Comparison of ENCODE assay signal across 12 mouse cellular contexts in genomic region chr19:7113574-7113973, GRCm38 (mm10). TPM values are rescaled to one million over a fixed set of nuclear protein-coding genes. Genes with fewer than 3 reads are reported as not detected.
DNase-seq lines count a peak whose midpoint lies in the region; ATAC-seq and TF ChIP-seq lines count a peak whose summit lies in the region.
"Had no signal": no experiment of that assay in that cellular context is flagged by ENCODE, and none has a peak within 500 bp of the region (broad histone marks: within the 10 kb centered on the region; RNA-seq: fewer than 3 reads in every experiment).

No protein-coding gene starts in this region.

- no peaks in the 10 kb centered on the region for H3K36me3 ChIP-seq in kidney, postnatal 0 days (ENCODE audit: insufficient read depth, low read length)
- no peaks in the 10 kb centered on the region for H3K36me3 ChIP-seq in embryonic facial prominence, embryonic 13.5 days
- H3K36me3 ChIP-seq in hindbrain, embryonic 13.5 days = no peaks in the 10 kb centered on the region
- H3K36me3 ChIP-seq in midbrain, postnatal 0 days (ENCODE audit: insufficient read depth, low read length) = no peaks in the 10 kb centered on the region
- H3K36me3 ChIP-seq: G1E had no signal

- DNase-seq in kidney, postnatal 0 days (ENCODE audit: low spot score) = no peak
- DNase-seq in kidney, adult 8-10 months = no peak
- DNase-seq in midbrain, postnatal 0 days (ENCODE audit: low spot score) = no peak
- DNase-seq in thymus, postnatal 0 days (ENCODE audit: low spot score) = no peak
- DNase-seq in gastrocnemius, adult 8-10 months (ENCODE audit: low spot score in 2 of 2) = no peak
- no peak for DNase-seq in ovary, postnatal 36 days (ENCODE audit: low spot score)
- DNase-seq: adrenal gland, postnatal 36 days; kidney, postnatal 4 days had no signal

- H3K4me3 ChIP-seq in kidney, postnatal 0 days (replicated peaks; ENCODE audit: low read depth, low read length) = no peak overlapping the region
- H3K4me3 ChIP-seq in embryonic facial prominence, embryonic 13.5 days = no peak overlapping the region
- no peak overlapping the region for H3K4me3 ChIP-seq in hindbrain, embryonic 13.5 days
- H3K4me3 ChIP-seq in midbrain, postnatal 0 days (ENCODE audit: low read depth, low read length) = no peak overlapping the region
- H3K4me3 ChIP-seq: megakaryocyte, embryonic 14.5 days had no signal

- ATAC-seq in kidney, postnatal 0 days (replicated peaks; ENCODE audit: low FRiP score, low read depth) = no peak
- ATAC-seq in embryonic facial prominence, embryonic 13.5 days (ENCODE audit: insufficient number of reproducible peaks, insufficient read depth, low FRiP score, low TSS enrichment, low read depth) = no peak
- no peak for ATAC-seq in hindbrain, embryonic 13.5 days (ENCODE audit: low FRiP score)
- ATAC-seq in midbrain, postnatal 0 days (ENCODE audit: low FRiP score) = no peak

- 0 out of 2 replicates have a peak overlapping the region, but pooled peaks have one; percentile 18 for H3K9ac ChIP-seq in kidney, postnatal 0 days (ENCODE audit: low read depth, low read length)
- H3K9ac ChIP-seq in embryonic facial prominence, embryonic 13.5 days = 0 out of 2 replicates have a peak overlapping the region, but pooled peaks have one; percentile 54
- no peak overlapping the region for H3K9ac ChIP-seq in hindbrain, embryonic 13.5 days
- no peak overlapping the region for H3K9ac ChIP-seq in midbrain, postnatal 0 days (replicated peaks; ENCODE audit: low read length, poor library complexity, severe bottlenecking)

- H3K4me1 ChIP-seq in kidney, postnatal 0 days (replicated peaks; ENCODE audit: insufficient read depth, low read length) = peaks cover 32% of the 10 kb centered on the region
- peaks cover 70% of the 10 kb centered on the region for H3K4me1 ChIP-seq in embryonic facial prominence, embryonic 13.5 days
- H3K4me1 ChIP-seq in hindbrain, embryonic 13.5 days (replicated peaks) = peaks cover 77% of the 10 kb centered on the region
- peaks cover 15% of the 10 kb centered on the region for H3K4me1 ChIP-seq in midbrain, postnatal 0 days (ENCODE audit: insufficient read depth, low read length)

- H3K27me3 ChIP-seq in kidney, postnatal 0 days (ENCODE audit: insufficient read depth, low read length) = no peaks in the 10 kb centered on the region
- peaks cover 12% of the 10 kb centered on the region for H3K27me3 ChIP-seq in embryonic facial prominence, embryonic 13.5 days
- peaks cover 44% of the 10 kb centered on the region for H3K27me3 ChIP-seq in hindbrain, embryonic 13.5 days
- H3K27me3 ChIP-seq in midbrain, postnatal 0 days (ENCODE audit: insufficient read depth, low read length) = no peaks in the 10 kb centered on the region

- no peak overlapping the region for H3K4me2 ChIP-seq in kidney, postnatal 0 days (ENCODE audit: low read length)
- H3K4me2 ChIP-seq in embryonic facial prominence, embryonic 13.5 days = no peak overlapping the region; the same call in 1 of the 2 replicates
- no peak overlapping the region for H3K4me2 ChIP-seq in hindbrain, embryonic 13.5 days
- peak overlapping the region; percentile 1; the same call in 1 of the 2 replicates for H3K4me2 ChIP-seq in midbrain, postnatal 0 days (ENCODE audit: low read depth, low read length, poor library complexity, severe bottlenecking)

- H3K9me3 ChIP-seq in kidney, postnatal 0 days (replicated peaks; ENCODE audit: low read length) = no peaks in the 10 kb centered on the region
- H3K9me3 ChIP-seq in embryonic facial prominence, embryonic 13.5 days = no peaks in the 10 kb centered on the region
- H3K9me3 ChIP-seq in hindbrain, embryonic 13.5 days = no peaks in the 10 kb centered on the region
- H3K9me3 ChIP-seq in midbrain, postnatal 0 days (ENCODE audit: low read length) = no peaks in the 10 kb centered on the region
- H3K9me3 ChIP-seq: G1E; megakaryocyte, embryonic 14.5 days had no signal

- WGBS in kidney, postnatal 0 days = 28% methylated on average over 14 of the region's 14 CpGs
- WGBS in embryonic facial prominence, embryonic 13.5 days = 22% methylated on average over 14 of the region's 14 CpGs
- WGBS in hindbrain, embryonic 13.5 days = 19% methylated on average over 14 of the region's 14 CpGs
- WGBS in midbrain, postnatal 0 days = 14% methylated on average over 14 of the region's 14 CpGs

- TF ChIP-seq CTCF in kidney, postnatal 0 days (IDR thresholded peaks at IDR 0.05; ENCODE audit: low read depth) = no peak
- TF ChIP-seq CTCF in midbrain, postnatal 0 days (IDR thresholded peaks at IDR 0.05) = no peak

- peak overlapping the region; percentile 39 for H3K27ac ChIP-seq in kidney, postnatal 0 days
- 0 out of 2 replicates have a peak overlapping the region, but pooled peaks have one; percentile 34 for H3K27ac ChIP-seq in embryonic facial prominence, embryonic 13.5 days
- peak overlapping the region; percentile 30 for H3K27ac ChIP-seq in hindbrain, embryonic 13.5 days
- peak overlapping the region; percentile 39 for H3K27ac ChIP-seq in midbrain, postnatal 0 days (ENCODE audit: low read depth, low read length)

RNA-seq across cellular contexts. Expression of gene Flrt1, which starts 8.0 kb away (rescaled TPM):
- 4.8 and 5.1 TPM in 2 replicates for polyA plus RNA-seq in kidney, postnatal 0 days (2015; fragmentation: Nextera tagmentation; extraction: Ambion mirVana)
- polyA plus RNA-seq in embryonic facial prominence, embryonic 13.5 days (2015; fragmentation: Nextera tagmentation; extraction: Ambion mirVana) = 13.0 and 13.6 TPM in 2 replicates
- 7.1 and 8.1 TPM in 2 replicates for polyA plus RNA-seq in hindbrain, embryonic 13.5 days (2015; fragmentation: Nextera tagmentation; extraction: Ambion mirVana)
- total RNA-seq in midbrain, postnatal 0 days (2014; rRNA removed) = 9.9 and 11.4 TPM in 2 replicates
- 9.8 and 11.9 TPM in 2 replicates for polyA plus RNA-seq in midbrain, postnatal 0 days (2015; fragmentation: Nextera tagmentation; extraction: Ambion mirVana)
- polyA plus RNA-seq in thymus, postnatal 0 days (2015; fragmentation: Nextera tagmentation; extraction: Ambion mirVana) = 1.3 and 1.5 TPM in 2 replicates
- total RNA-seq in gastrocnemius, adult 8-10 months (2022) = 1 to 10 TPM in 3 of 4 experiments, under 1 TPM in 1; 0.83 to 2.9 (median 1.7) TPM
- polyA plus RNA-seq: G1E had no signal

RNA-seq across cellular contexts. Expression of gene Macrod1, which starts 57.0 kb away (rescaled TPM):
- polyA plus RNA-seq in kidney, postnatal 0 days (2015; fragmentation: Nextera tagmentation; extraction: Ambion mirVana) = 28.0 and 35.5 TPM in 2 replicates
- polyA plus RNA-seq in embryonic facial prominence, embryonic 13.5 days (2015; fragmentation: Nextera tagmentation; extraction: Ambion mirVana) = 7.1 and 9.0 TPM in 2 replicates
- 4.2 and 5.3 TPM in 2 replicates for polyA plus RNA-seq in hindbrain, embryonic 13.5 days (2015; fragmentation: Nextera tagmentation; extraction: Ambion mirVana)
- total RNA-seq in midbrain, postnatal 0 days (2014; rRNA removed) = 1.4 and 5.1 TPM in 2 replicates
- polyA plus RNA-seq in midbrain, postnatal 0 days (2015; fragmentation: Nextera tagmentation; extraction: Ambion mirVana) = 5.9 and 6.2 TPM in 2 replicates
- 15.3 and 16.6 TPM in 2 replicates for polyA plus RNA-seq in thymus, postnatal 0 days (2015; fragmentation: Nextera tagmentation; extraction: Ambion mirVana)
- total RNA-seq in gastrocnemius, adult 8-10 months (2022) = 100 to 1,000 TPM; 279 to 336 (median 292) TPM
- total RNA-seq: G1E had no signal

Comparison
In these comparisons a context has a peak if more than half of its experiments do, and no peak if none do; other contexts are left out.
1. H3K9ac ChIP-seq: peak in kidney, postnatal 0 days (single experiment) and embryonic facial prominence, embryonic 13.5 days (single experiment); none in hindbrain, embryonic 13.5 days (single experiment) and midbrain, postnatal 0 days (single experiment).
2. Peak in every context shown above with its lines, with median percentiles within 50 percentile points of each other: H3K27ac ChIP-seq.